Mouse (Mus musculus) MEL (cell line): ENCODE measurements around the gene Arntl. TPM values are rescaled to one million over a fixed set of nuclear protein-coding genes. Genes with fewer than 3 reads are reported as not detected.

Experiments used
- DNase-seq: peaks from one replicate; pipeline ENCODE4 v3.0.0; 2011; ENCODE audit warnings: low read depth, low spot score
- H3K27ac ChIP-seq: 2 replicates; pipeline ENCODE4 v1.5.1; 2012; ENCODE audit warnings: low read depth, mild to moderate bottlenecking, control low read depth, low read length, moderate library complexity; ENCODE audit not compliant: control insufficient read depth
- H3K27me3 ChIP-seq, 2 experiments: fragments of 150-350 bp in 1 of 2; sonication (generic) in 1 of 2; 2 replicates each; pipeline ENCODE4 v1.6.1; 2012; ENCODE audit warnings: low read length in 2 of 2, mild to moderate bottlenecking in 2 of 2, improper control_type of control experiment in 1 of 2, moderate library complexity in 1 of 2; ENCODE audit not compliant: insufficient read depth in 2 of 2, control insufficient read depth in 1 of 2
- H3K36me3 ChIP-seq, 2 experiments: 2 replicates each; pipeline ENCODE4 v1.6.1; 2012 to 2014; ENCODE audit warnings: low read length in 2 of 2, improper control_type of control experiment in 1 of 2, inconsistent platforms in 1 of 2, mild to moderate bottlenecking in 1 of 2; ENCODE audit not compliant: insufficient read depth in 2 of 2, control insufficient read depth in 1 of 2
- H3K4me1 ChIP-seq, 2 experiments: fragments of 150-350 bp in 1 of 2; sonication (generic) in 1 of 2; 2 replicates each; pipeline ENCODE4 v1.6.1; 2012; ENCODE audit warnings: low read length in 2 of 2, improper control_type of control experiment in 1 of 2, mild to moderate bottlenecking in 1 of 2; ENCODE audit not compliant: insufficient read depth in 2 of 2, control insufficient read depth in 1 of 2
- H3K4me3 ChIP-seq, 2 experiments: fragments of 150-350 bp in 1 of 2; sonication (generic) in 1 of 2; 2 replicates each; pipeline ENCODE4 v1.5.1; 2012; ENCODE audit warnings: low read depth in 2 of 2, low read length in 2 of 2, mild to moderate bottlenecking in 2 of 2, moderate library complexity in 2 of 2, control low read depth in 1 of 2, improper control_type of control experiment in 1 of 2; ENCODE audit not compliant: control insufficient read depth in 1 of 2, insufficient read depth in 1 of 2
- H3K79me2 ChIP-seq: 2 replicates; pipeline ENCODE4 v1.6.1; 2012; ENCODE audit warnings: mild to moderate bottlenecking, low read length, moderate library complexity; ENCODE audit not compliant: control insufficient read depth, poor library complexity, insufficient read depth
- H3K9ac ChIP-seq: 2 replicates; pipeline ENCODE4 v1.6.1; 2012; ENCODE audit warnings: low read depth, mild to moderate bottlenecking, control low read depth, low read length, moderate library complexity; ENCODE audit not compliant: control insufficient read depth, poor library complexity, severe bottlenecking
- H3K9me3 ChIP-seq: fragments of 150-350 bp; sonication (generic); replicated peaks from 2 replicates; pipeline ENCODE4 v1.6.1; 2012; ENCODE audit warnings: mild to moderate bottlenecking, low read length, improper control_type of control experiment, moderate library complexity; ENCODE audit not compliant: insufficient read depth
- BHLHE40 ChIP-seq: IDR thresholded peaks from 2 replicates; pipeline ENCODE4 v1.6.1; 2012; ENCODE audit warnings: low read depth, mild to moderate bottlenecking, inconsistent platforms, low read length, improper control_type of control experiment, borderline replicate concordance
- CHD1 ChIP-seq: IDR thresholded peaks from 2 replicates; pipeline ENCODE4 v1.6.1; 2012; ENCODE audit warnings: low read depth, mild to moderate bottlenecking, inconsistent platforms, low read length, improper control_type of control experiment
- CHD2 ChIP-seq: IDR thresholded peaks from 2 replicates; pipeline ENCODE4 v1.6.1; 2011; ENCODE audit warnings: low read length, improper control_type of control experiment
- CTCF ChIP-seq, 3 experiments: IDR thresholded peaks in 2 of 3; conservative IDR thresholded peaks in 1 of 3; 2 replicates each; pipeline ENCODE4 v1.5.1; 2011 to 2012; ENCODE audit warnings: low read length in 3 of 3, low read depth in 2 of 3, mild to moderate bottlenecking in 2 of 3, improper control_type of control experiment in 1 of 3, inconsistent platforms in 1 of 3, mixed read lengths in 1 of 3, moderate library complexity in 1 of 3; ENCODE audit not compliant: control insufficient read depth in 1 of 3, insufficient read depth in 1 of 3, poor library complexity in 1 of 3, severe bottlenecking in 1 of 3
- ELF1 ChIP-seq: IDR thresholded peaks from 2 replicates; pipeline ENCODE4 v1.6.1; 2014; ENCODE audit warnings: low read depth, mild to moderate bottlenecking, inconsistent platforms, low read length, improper control_type of control experiment, moderate library complexity
- EP300 ChIP-seq, 2 experiments: IDR thresholded peaks; 2 replicates each; pipeline ENCODE4 v1.6.1; 2011; ENCODE audit warnings: improper control_type of control experiment in 2 of 2, low read length in 2 of 2, low read depth in 1 of 2, mild to moderate bottlenecking in 1 of 2
- ETS1 ChIP-seq: IDR thresholded peaks from 2 replicates; pipeline ENCODE4 v1.6.1; 2012; ENCODE audit warnings: low read depth, mild to moderate bottlenecking, inconsistent platforms, low read length, improper control_type of control experiment, moderate library complexity
- GATA1 ChIP-seq: IDR thresholded peaks from 2 replicates; pipeline ENCODE4 v1.6.1; 2011; ENCODE audit warnings: low read depth, low read length, improper control_type of control experiment
- HCFC1 ChIP-seq: IDR thresholded peaks from 2 replicates; pipeline ENCODE4 v1.6.1; 2012; ENCODE audit warnings: low read depth, mild to moderate bottlenecking, inconsistent platforms, low read length, improper control_type of control experiment, moderate library complexity
- JUND ChIP-seq: IDR thresholded peaks from 2 replicates; pipeline ENCODE4 v1.6.1; 2011; ENCODE audit warnings: low read depth, mild to moderate bottlenecking, improper control_type of control experiment, low read length
- KAT2A ChIP-seq: conservative IDR thresholded peaks from 2 replicates; pipeline ENCODE4 v1.6.1; 2012; ENCODE audit warnings: low read depth, low read length, improper control_type of control experiment, inconsistent platforms
- MAX ChIP-seq: IDR thresholded peaks from 2 replicates; pipeline ENCODE4 v1.6.1; 2011; ENCODE audit warnings: low read length, improper control_type of control experiment
- MYC ChIP-seq: IDR thresholded peaks from 2 replicates; pipeline ENCODE4 v1.6.1; 2011; ENCODE audit warnings: low read depth, mild to moderate bottlenecking, low read length, improper control_type of control experiment, moderate library complexity
- POLR2A ChIP-seq, 2 experiments: IDR thresholded peaks; 2 replicates each; pipeline ENCODE4 v1.6.1; 2011 to 2012; ENCODE audit warnings: low read length in 2 of 2, mild to moderate bottlenecking in 2 of 2, control low read depth in 1 of 2, improper control_type of control experiment in 1 of 2, low read depth in 1 of 2, moderate library complexity in 1 of 2; ENCODE audit not compliant: control insufficient read depth in 1 of 2, insufficient read depth in 1 of 2, poor library complexity in 1 of 2
- POLR2AphosphoS2 ChIP-seq: IDR thresholded peaks from 2 replicates; pipeline ENCODE4 v1.6.1; 2011; ENCODE audit warnings: low read length, improper control_type of control experiment
- POLR2AphosphoS5 ChIP-seq: IDR thresholded peaks from 2 replicates; pipeline ENCODE4 v1.6.1; 2012; ENCODE audit warnings: low read depth, borderline replicate concordance, mild to moderate bottlenecking, inconsistent platforms, low read length, moderate library complexity, mixed read lengths
- TAL1 ChIP-seq: IDR thresholded peaks from 2 replicates; pipeline ENCODE4 v1.6.1; 2012; ENCODE audit warnings: mild to moderate bottlenecking, inconsistent platforms, low read length, moderate library complexity, mixed read lengths
- USF1 ChIP-seq: IDR thresholded peaks from 2 replicates; pipeline ENCODE4 v1.6.1; 2014; ENCODE audit warnings: low read depth, mild to moderate bottlenecking, inconsistent platforms, low read length, improper control_type of control experiment, moderate library complexity
- ZKSCAN1 ChIP-seq: IDR thresholded peaks from 2 replicates; pipeline ENCODE4 v1.6.1; 2012; ENCODE audit warnings: low read depth, mild to moderate bottlenecking, inconsistent platforms, low read length, improper control_type of control experiment, moderate library complexity
- ZMIZ1 ChIP-seq: IDR thresholded peaks from 2 replicates; pipeline ENCODE4 v1.6.1; 2012; ENCODE audit warnings: low read depth, mild to moderate bottlenecking, inconsistent platforms, low read length, improper control_type of control experiment, moderate library complexity
- polyA plus RNA-seq, 2 experiments: library from polyadenylated mRNA; stranded (reverse) in 1 of 2; unstranded in 1 of 2; fragments of >175 nt in 1 of 2; fragments of >200 nt in 1 of 2; gene quantifications; 2 replicates each; pipeline versions ENCODE4 v1.2.1 to v1.2.4; 2012; ENCODE audit warnings: low replicate concordance in 2 of 2, low read depth in 1 of 2; ENCODE audit not compliant: insufficient read length in 2 of 2, insufficient read depth in 1 of 2, missing spikeins in 1 of 2
- total RNA-seq: library from RNA; depleted of rRNA; stranded (reverse); fragments of 300-350 nt; gene quantifications from 2 replicates; pipeline ENCODE4 v1.2.3, GENCODE M21; 2012

Gene Arntl
- total and polyA plus RNA-seq, 3 experiments = 2.0 to 4.5 TPM; not detected in 1

GRCm38 (mm10) chr7:113185056-113185455, 22.2 kb upstream of the Arntl start:
- H3K79me2 ChIP-seq = no peaks in the 10 kb centered on the region
- peaks cover 0 to 2% of the 10 kb centered on the region in 2 experiments; a peak in 1 of 4 replicates for H3K27me3 ChIP-seq
- no peaks in the 10 kb centered on the region for H3K9me3 ChIP-seq
- no peak overlapping the region for H3K4me3 ChIP-seq
- DNase-seq = no peak
- no peak overlapping the region for H3K27ac ChIP-seq
- H3K9ac ChIP-seq = no peak overlapping the region
- TF ChIP-seq BHLHE40 (no peak), JUND (no peak), EP300 (IDR thresholded peaks at IDR 0.05; ENCODE audit: low read depth in 1 of 2, low read length in 2 of 2) (no peak), ELF1 (no peak), GATA1 (no peak), CHD1 (no peak), KAT2A (no peak), ETS1 (no peak), CTCF (IDR thresholded peaks at IDR 0.05 in 2 of 3, conservative IDR thresholded peaks at IDR 0.05 in 1 of 3; ENCODE audit: control insufficient read depth in 1 of 3, insufficient read depth in 1 of 3, low read depth in 2 of 3, low read length in 3 of 3, poor library complexity in 1 of 3, severe bottlenecking in 1 of 3) (no peak), HCFC1 (no peak), TAL1 (no peak), ZMIZ1 (no peak), CHD2 (no peak), POLR2AphosphoS2 (no peak)
- no peaks in the 10 kb centered on the region for H3K36me3 ChIP-seq
- H3K4me1 ChIP-seq = no peaks in the 10 kb centered on the region

GRCm38 (mm10) chr7:113186041-113186800, 21.0 kb upstream of the Arntl start:
- Histone ChIP-seq H3K9me3 (no peaks in the 10 kb centered on the region), H3K9ac (no peak overlapping the region), H3K4me3 (no peak overlapping the region), H3K36me3 (no peaks in the 10 kb centered on the region), H3K79me2 (no peaks in the 10 kb centered on the region)
- no peak for TF ChIP-seq EP300 (IDR thresholded peaks at IDR 0.05; ENCODE audit: low read depth in 1 of 2, low read length in 2 of 2)
- no peak for TF ChIP-seq MYC
- TF ChIP-seq USF1 = no peak
- no peak for TF ChIP-seq CHD1
- no peak for TF ChIP-seq POLR2AphosphoS5
- no peak for TF ChIP-seq BHLHE40
- TF ChIP-seq CTCF (IDR thresholded peaks at IDR 0.05 in 2 of 3, conservative IDR thresholded peaks at IDR 0.05 in 1 of 3; ENCODE audit: control insufficient read depth in 1 of 3, insufficient read depth in 1 of 3, low read depth in 2 of 3, low read length in 3 of 3, poor library complexity in 1 of 3, severe bottlenecking in 1 of 3) = no peak
- TF ChIP-seq POLR2A (IDR thresholded peaks at IDR 0.05; ENCODE audit: control insufficient read depth in 1 of 2, insufficient read depth in 1 of 2, low read depth in 1 of 2, low read length in 2 of 2, poor library complexity in 1 of 2) = no peak
- no peak for TF ChIP-seq MAX
- TF ChIP-seq ZKSCAN1 = no peak
- TF ChIP-seq, all 39 proteins: peak for 0
- Histone ChIP-seq H3K27me3 (peaks cover 0 to 2% of the 10 kb centered on the region in 2 experiments; a peak in 1 of 4 replicates), H3K4me1 (no peaks in the 10 kb centered on the region), H3K27ac (no peak overlapping the region)
- DNase-seq = no peak
